Comparison of ENCODE assay signal across 14 mouse cellular contexts in genomic region chr10:36390062-36390461, GRCm38 (mm10).
"Had no signal": no experiment of that assay in that cellular context is flagged by ENCODE, and none has a peak within 500 bp of the region (broad histone marks: within the 10 kb centered on the region; RNA-seq: fewer than 3 reads in every experiment).

No protein-coding gene starts in this region.

- H3K4me2 ChIP-seq: limb, embryonic 12.5 days; limb, embryonic 15.5 days; liver, embryonic 11.5 days; midbrain, embryonic 11.5 days had no signal

- H3K36me3 ChIP-seq: limb, embryonic 12.5 days; limb, embryonic 15.5 days had no signal

- H3K9me3 ChIP-seq: limb, embryonic 12.5 days; limb, embryonic 15.5 days had no signal

- H3K27ac ChIP-seq: limb, embryonic 12.5 days; limb, embryonic 15.5 days; liver, embryonic 14.5 days had no signal

- DNase-seq: kidney, adult 18-20 months; kidney, adult 9 months; kidney, postnatal 14 days; left cerebral cortex, postnatal 4 days; liver, postnatal 0 days; midbrain, embryonic 14.5 days; thymus, adult 18-20 months; thymus, postnatal 36 days had no signal

- ATAC-seq: intestine, embryonic 16.5 days; liver, postnatal 0 days had no signal

- H3K4me3 ChIP-seq: limb, embryonic 12.5 days; limb, embryonic 15.5 days had no signal

- H3K9ac ChIP-seq: limb, embryonic 12.5 days; limb, embryonic 15.5 days; liver, embryonic 14.5 days; liver, postnatal 0 days had no signal

- H3K4me1 ChIP-seq: limb, embryonic 12.5 days; limb, embryonic 15.5 days had no signal

- H3K27me3 ChIP-seq: limb, embryonic 12.5 days; limb, embryonic 15.5 days had no signal
